Mouse (Mus musculus): ENCODE data around the gene Dhrs9. TPM values are rescaled to one million over a fixed set of nuclear protein-coding genes. Genes with fewer than 3 reads are reported as not detected.

The Dhrs9 gene
- polyA plus RNA-seq, 1 experiment from 2014 or later: not detected

- no peak overlapping the region for H3K27ac ChIP-seq (ENCODE audit: low read length)
- H3K27me3 ChIP-seq (ENCODE audit: control insufficient read depth, insufficient read depth, low read depth, low read length): no peaks in the 10 kb centered on the region
- H3K9ac ChIP-seq (ENCODE audit: low read depth, low read length): no peak overlapping the region
- no peak for ATAC-seq
- WGBS: 86% methylated on average over 7 of the region's 7 CpGs
- no peak overlapping the region for H3K4me2 ChIP-seq (ENCODE audit: low read length)
- no peaks in the 10 kb centered on the region for H3K4me1 ChIP-seq (ENCODE audit: control insufficient read depth, insufficient read depth, low read length)
- H3K9me3 ChIP-seq (replicated peaks; ENCODE audit: control insufficient read depth, low read length, poor library complexity, severe bottlenecking): no peaks in the 10 kb centered on the region
- no peak overlapping the region for H3K4me3 ChIP-seq (ENCODE audit: low read depth, low read length)
- no peaks in the 10 kb centered on the region for H3K36me3 ChIP-seq (ENCODE audit: control insufficient read depth, insufficient read depth, low read length)
Observed at GRCm38 (mm10) chr2:69402309-69402708, 22.1 kb downstream of the Dhrs9 start.

- Histone ChIP-seq H3K9ac (ENCODE audit: low read depth, low read length) (no peak overlapping the region), H3K27ac (ENCODE audit: low read length) (no peak overlapping the region), H3K27me3 (ENCODE audit: control insufficient read depth, insufficient read depth, low read depth, low read length) (no peaks in the 10 kb centered on the region), H3K4me1 (ENCODE audit: control insufficient read depth, insufficient read depth, low read length) (no peaks in the 10 kb centered on the region), H3K9me3 (replicated peaks; ENCODE audit: control insufficient read depth, low read length, poor library complexity, severe bottlenecking) (no peaks in the 10 kb centered on the region), H3K4me3 (ENCODE audit: low read depth, low read length) (no peak overlapping the region), H3K36me3 (ENCODE audit: control insufficient read depth, insufficient read depth, low read length) (no peaks in the 10 kb centered on the region), H3K4me2 (ENCODE audit: low read length) (no peak overlapping the region)
- 96% methylated on average over 5 of the region's 5 CpGs for WGBS
- ATAC-seq: no peak
Observed at GRCm38 (mm10) chr2:69405692-69406091, 25.4 kb downstream of the Dhrs9 start.

- no peak overlapping the region for H3K9ac ChIP-seq (ENCODE audit: low read depth, low read length)
- no peaks in the 10 kb centered on the region for H3K9me3 ChIP-seq (replicated peaks; ENCODE audit: control insufficient read depth, low read length, poor library complexity, severe bottlenecking)
- ATAC-seq: no peak
- peaks cover 9% of the 10 kb centered on the region for H3K4me1 ChIP-seq (ENCODE audit: control insufficient read depth, insufficient read depth, low read length)
- H3K4me3 ChIP-seq (ENCODE audit: low read depth, low read length): no peak overlapping the region
- H3K27ac ChIP-seq (ENCODE audit: low read length): no peak overlapping the region
- no peak overlapping the region for H3K4me2 ChIP-seq (ENCODE audit: low read length)
- WGBS: 95% methylated on average over 10 of the region's 10 CpGs
- H3K27me3 ChIP-seq (ENCODE audit: control insufficient read depth, insufficient read depth, low read depth, low read length): no peaks in the 10 kb centered on the region
- no peaks in the 10 kb centered on the region for H3K36me3 ChIP-seq (ENCODE audit: control insufficient read depth, insufficient read depth, low read length)
Observed at GRCm38 (mm10) chr2:69414539-69414938, 34.3 kb downstream of the Dhrs9 start.

GRCm38 (mm10) chr2:69415070-69415469 is 34.8 kb downstream of the Dhrs9 start:
- H3K9me3 ChIP-seq (replicated peaks; ENCODE audit: control insufficient read depth, low read length, poor library complexity, severe bottlenecking): no peaks in the 10 kb centered on the region
- H3K4me2 ChIP-seq (ENCODE audit: low read length): no peak overlapping the region
- H3K9ac ChIP-seq (ENCODE audit: low read depth, low read length): no peak overlapping the region
- no peak overlapping the region for H3K4me3 ChIP-seq (ENCODE audit: low read depth, low read length)
- H3K4me1 ChIP-seq (ENCODE audit: control insufficient read depth, insufficient read depth, low read length): peaks cover 9% of the 10 kb centered on the region
- H3K27ac ChIP-seq (ENCODE audit: low read length): no peak overlapping the region
- ATAC-seq: no peak
- no peaks in the 10 kb centered on the region for H3K36me3 ChIP-seq (ENCODE audit: control insufficient read depth, insufficient read depth, low read length)
- no peaks in the 10 kb centered on the region for H3K27me3 ChIP-seq (ENCODE audit: control insufficient read depth, insufficient read depth, low read depth, low read length)
- WGBS: 91% methylated on average over 6 of the region's 6 CpGs

- Histone ChIP-seq H3K27me3 (ENCODE audit: control insufficient read depth, insufficient read depth, low read depth, low read length) (peaks cover 11% of the 10 kb centered on the region; the same call in 1 of the 2 replicates), H3K9ac (ENCODE audit: low read depth, low read length) (0 out of 2 replicates have a peak overlapping the region, but pooled peaks have one; percentile 0), H3K4me3 (ENCODE audit: low read depth, low read length) (no peak overlapping the region), H3K36me3 (ENCODE audit: control insufficient read depth, insufficient read depth, low read length) (no peaks in the 10 kb centered on the region), H3K4me2 (ENCODE audit: low read length) (peak overlapping the region; percentile 19), H3K27ac (ENCODE audit: low read length) (peak overlapping the region; percentile 5; the same call in 1 of the 2 replicates), H3K9me3 (replicated peaks; ENCODE audit: control insufficient read depth, low read length, poor library complexity, severe bottlenecking) (no peaks in the 10 kb centered on the region), H3K4me1 (ENCODE audit: control insufficient read depth, insufficient read depth, low read length) (peaks cover 9% of the 10 kb centered on the region)
- WGBS: 4% methylated on average over 11 of the region's 11 CpGs
- ATAC-seq: peak; percentile 92
Observed at GRCm38 (mm10) chr2:69418294-69418881, 38.1 kb downstream of the Dhrs9 start.

- WGBS: 74% methylated on average over 5 of the region's 5 CpGs
- ATAC-seq: no peak
Observed at GRCm38 (mm10) chr2:69424829-69425228, 44.6 kb downstream of the Dhrs9 start.

GRCm38 (mm10) chr2:69426081-69426480 is 45.8 kb downstream of the Dhrs9 start:
- ATAC-seq: no peak
- H3K36me3 ChIP-seq (ENCODE audit: control insufficient read depth, insufficient read depth, low read length): no peaks in the 10 kb centered on the region
- no peaks in the 10 kb centered on the region for H3K4me1 ChIP-seq (ENCODE audit: control insufficient read depth, insufficient read depth, low read length)
- no peak overlapping the region for H3K9ac ChIP-seq (ENCODE audit: low read depth, low read length)
- no peak overlapping the region for H3K27ac ChIP-seq (ENCODE audit: low read length)
- 91% methylated on average over 1 of the region's 1 CpGs for WGBS
- peaks cover 8% of the 10 kb centered on the region; the same call in 1 of the 2 replicates for H3K27me3 ChIP-seq (ENCODE audit: control insufficient read depth, insufficient read depth, low read depth, low read length)
- no peak overlapping the region for H3K4me2 ChIP-seq (ENCODE audit: low read length)
- no peaks in the 10 kb centered on the region for H3K9me3 ChIP-seq (replicated peaks; ENCODE audit: control insufficient read depth, low read length, poor library complexity, severe bottlenecking)
- no peak overlapping the region for H3K4me3 ChIP-seq (ENCODE audit: low read depth, low read length)

More at GRCm38 (mm10) chr2:69424829-69425228, 44.6 kb downstream of the Dhrs9 start:
- no peaks in the 10 kb centered on the region for H3K4me1 ChIP-seq (ENCODE audit: control insufficient read depth, insufficient read depth, low read length)
- H3K4me2 ChIP-seq (ENCODE audit: low read length): no peak overlapping the region
- no peak overlapping the region for H3K27ac ChIP-seq (ENCODE audit: low read length)
- peaks cover 11% of the 10 kb centered on the region; the same call in 1 of the 2 replicates for H3K27me3 ChIP-seq (ENCODE audit: control insufficient read depth, insufficient read depth, low read depth, low read length)
- H3K36me3 ChIP-seq (ENCODE audit: control insufficient read depth, insufficient read depth, low read length): no peaks in the 10 kb centered on the region
- no peak overlapping the region for H3K4me3 ChIP-seq (ENCODE audit: low read depth, low read length)
- no peaks in the 10 kb centered on the region for H3K9me3 ChIP-seq (replicated peaks; ENCODE audit: control insufficient read depth, low read length, poor library complexity, severe bottlenecking)
- H3K9ac ChIP-seq (ENCODE audit: low read depth, low read length): no peak overlapping the region

GRCm38 (mm10) chr2:69427141-69427540 is 46.9 kb downstream of the Dhrs9 start:
- no peaks in the 10 kb centered on the region for H3K36me3 ChIP-seq (ENCODE audit: control insufficient read depth, insufficient read depth, low read length)
- no peak overlapping the region for H3K4me3 ChIP-seq (ENCODE audit: low read depth, low read length)
- 95% methylated on average over 10 of the region's 10 CpGs for WGBS
- no peak overlapping the region for H3K4me2 ChIP-seq (ENCODE audit: low read length)
- H3K4me1 ChIP-seq (ENCODE audit: control insufficient read depth, insufficient read depth, low read length): no peaks in the 10 kb centered on the region
- H3K9me3 ChIP-seq (replicated peaks; ENCODE audit: control insufficient read depth, low read length, poor library complexity, severe bottlenecking): no peaks in the 10 kb centered on the region
- no peak overlapping the region for H3K27ac ChIP-seq (ENCODE audit: low read length)
- no peak for ATAC-seq
- no peak overlapping the region for H3K9ac ChIP-seq (ENCODE audit: low read depth, low read length)
- peaks cover 3% of the 10 kb centered on the region; the same call in 1 of the 2 replicates for H3K27me3 ChIP-seq (ENCODE audit: control insufficient read depth, insufficient read depth, low read depth, low read length)

GRCm38 (mm10) chr2:69428116-69428515 is 47.9 kb downstream of the Dhrs9 start:
- H3K4me3 ChIP-seq (ENCODE audit: low read depth, low read length): no peak overlapping the region
- ATAC-seq: peak; percentile 80

More at GRCm38 (mm10) chr2:69428116-69428515, 47.9 kb downstream of the Dhrs9 start:
- Histone ChIP-seq H3K9me3 (replicated peaks; ENCODE audit: control insufficient read depth, low read length, poor library complexity, severe bottlenecking) (no peaks in the 10 kb centered on the region), H3K27ac (ENCODE audit: low read length) (no peak overlapping the region), H3K4me1 (ENCODE audit: control insufficient read depth, insufficient read depth, low read length) (no peaks in the 10 kb centered on the region), H3K9ac (ENCODE audit: low read depth, low read length) (no peak overlapping the region), H3K27me3 (ENCODE audit: control insufficient read depth, insufficient read depth, low read depth, low read length) (no peaks in the 10 kb centered on the region), H3K4me2 (ENCODE audit: low read length) (no peak overlapping the region), H3K36me3 (ENCODE audit: control insufficient read depth, insufficient read depth, low read length) (no peaks in the 10 kb centered on the region)
- WGBS: 33% methylated on average over 3 of the region's 3 CpGs
